Mouse (Mus musculus): ENCODE results near the gene Cnp. TPM values are rescaled to one million over a fixed set of nuclear protein-coding genes. Genes with fewer than 3 reads are reported as not detected.

Gene Cnp
- polyA plus RNA-seq, 1 experiment: 616 TPM

GRCm38 (mm10) chr11:100559476-100559875, 15.2 kb upstream of the Cnp start:
- no peak overlapping the region for H3K27ac ChIP-seq (ENCODE audit: insufficient read depth, low read length)
- H3K4me3 ChIP-seq (replicated peaks; ENCODE audit: insufficient read depth, low read depth, low read length): no peak overlapping the region
- no peaks in the 10 kb centered on the region for H3K27me3 ChIP-seq (ENCODE audit: control insufficient read depth, insufficient read depth, low read length)
- WGBS: 69% methylated on average over 7 of the region's 7 CpGs
- no peak for DNase-seq
- H3K4me1 ChIP-seq (ENCODE audit: control insufficient read depth, insufficient read depth, low read length): 0 out of 2 replicates have a peak, but pooled peaks cover 3% of the 10 kb centered on the region
- TF ChIP-seq CTCF (IDR thresholded peaks at IDR 0.05; ENCODE audit: borderline replicate concordance, insufficient read depth, low read depth, low read length): no peak
- TF ChIP-seq POLR2A (IDR thresholded peaks at IDR 0.05; ENCODE audit: borderline replicate concordance, insufficient read depth, low read length): no peak

- no peak overlapping the region for H3K27ac ChIP-seq (ENCODE audit: insufficient read depth, low read length)
- no peak for TF ChIP-seq CTCF (IDR thresholded peaks at IDR 0.05; ENCODE audit: borderline replicate concordance, insufficient read depth, low read depth, low read length)
- TF ChIP-seq POLR2A (IDR thresholded peaks at IDR 0.05; ENCODE audit: borderline replicate concordance, insufficient read depth, low read length): no peak
- 73% methylated on average over 5 of the region's 5 CpGs for WGBS
- no peak overlapping the region for H3K4me3 ChIP-seq (replicated peaks; ENCODE audit: insufficient read depth, low read depth, low read length)
- no peaks in the 10 kb centered on the region for H3K27me3 ChIP-seq (ENCODE audit: control insufficient read depth, insufficient read depth, low read length)
- no peak for DNase-seq
- H3K4me1 ChIP-seq (ENCODE audit: control insufficient read depth, insufficient read depth, low read length): 0 out of 2 replicates have a peak, but pooled peaks cover 3% of the 10 kb centered on the region
These were observed 13.0 kb upstream of the Cnp start for GRCm38 (mm10) chr11:100561748-100562147.

- 50% methylated on average over 15 of the region's 15 CpGs for WGBS
- no peak overlapping the region for H3K27ac ChIP-seq (ENCODE audit: insufficient read depth, low read length)
- no peak overlapping the region for H3K4me3 ChIP-seq (replicated peaks; ENCODE audit: insufficient read depth, low read depth, low read length)
- DNase-seq: peak in 1 of 2 experiments; percentile 40
- no peaks in the 10 kb centered on the region for H3K27me3 ChIP-seq (ENCODE audit: control insufficient read depth, insufficient read depth, low read length)
- no peak for TF ChIP-seq CTCF (IDR thresholded peaks at IDR 0.05; ENCODE audit: borderline replicate concordance, insufficient read depth, low read depth, low read length)
- no peak for TF ChIP-seq POLR2A (IDR thresholded peaks at IDR 0.05; ENCODE audit: borderline replicate concordance, insufficient read depth, low read length)
- H3K4me1 ChIP-seq (ENCODE audit: control insufficient read depth, insufficient read depth, low read length): 0 out of 2 replicates have a peak, but pooled peaks cover 3% of the 10 kb centered on the region
These were observed 10.4 kb upstream of the Cnp start for GRCm38 (mm10) chr11:100564297-100564696.

GRCm38 (mm10) chr11:100564703-100565102, 10.0 kb upstream of the Cnp start:
- WGBS: 91% methylated on average over 6 of the region's 6 CpGs
- no peak overlapping the region for H3K4me3 ChIP-seq (replicated peaks; ENCODE audit: insufficient read depth, low read depth, low read length)
- H3K27ac ChIP-seq (ENCODE audit: insufficient read depth, low read length): no peak overlapping the region
- H3K27me3 ChIP-seq (ENCODE audit: control insufficient read depth, insufficient read depth, low read length): no peaks in the 10 kb centered on the region
- no peak for DNase-seq
- 0 out of 2 replicates have a peak, but pooled peaks cover 3% of the 10 kb centered on the region for H3K4me1 ChIP-seq (ENCODE audit: control insufficient read depth, insufficient read depth, low read length)
- no peak for TF ChIP-seq CTCF (IDR thresholded peaks at IDR 0.05; ENCODE audit: borderline replicate concordance, insufficient read depth, low read depth, low read length)
- no peak for TF ChIP-seq POLR2A (IDR thresholded peaks at IDR 0.05; ENCODE audit: borderline replicate concordance, insufficient read depth, low read length)

- H3K4me3 ChIP-seq (replicated peaks; ENCODE audit: insufficient read depth, low read depth, low read length): no peak overlapping the region
- TF ChIP-seq POLR2A (IDR thresholded peaks at IDR 0.05; ENCODE audit: borderline replicate concordance, insufficient read depth, low read length) (no peak), CTCF (IDR thresholded peaks at IDR 0.05; ENCODE audit: borderline replicate concordance, insufficient read depth, low read depth, low read length) (no peak)
- no peaks in the 10 kb centered on the region for H3K27me3 ChIP-seq (ENCODE audit: control insufficient read depth, insufficient read depth, low read length)
- no peak overlapping the region for H3K27ac ChIP-seq (ENCODE audit: insufficient read depth, low read length)
- peaks cover 3% of the 10 kb centered on the region; the same call in 1 of the 2 replicates for H3K4me1 ChIP-seq (ENCODE audit: control insufficient read depth, insufficient read depth, low read length)
- WGBS: 76% methylated on average over 5 of the region's 5 CpGs
- DNase-seq: no peak
These were observed 7.5 kb upstream of the Cnp start for GRCm38 (mm10) chr11:100567229-100567628.

GRCm38 (mm10) chr11:100567815-100568245, 6.9 kb upstream of the Cnp start:
- H3K4me1 ChIP-seq (ENCODE audit: control insufficient read depth, insufficient read depth, low read length): peaks cover 3% of the 10 kb centered on the region; the same call in 1 of the 2 replicates
- H3K27ac ChIP-seq (ENCODE audit: insufficient read depth, low read length): no peak overlapping the region
- no peak overlapping the region for H3K4me3 ChIP-seq (replicated peaks; ENCODE audit: insufficient read depth, low read depth, low read length)
- no peak for TF ChIP-seq POLR2A (IDR thresholded peaks at IDR 0.05; ENCODE audit: borderline replicate concordance, insufficient read depth, low read length)
- no peak for TF ChIP-seq CTCF (IDR thresholded peaks at IDR 0.05; ENCODE audit: borderline replicate concordance, insufficient read depth, low read depth, low read length)
- H3K27me3 ChIP-seq (ENCODE audit: control insufficient read depth, insufficient read depth, low read length): no peaks in the 10 kb centered on the region
- DNase-seq: no peak
- WGBS: 52% methylated on average over 9 of the region's 9 CpGs

- Histone ChIP-seq H3K4me1 (ENCODE audit: control insufficient read depth, insufficient read depth, low read length) (peaks cover 3% of the 10 kb centered on the region; the same call in 1 of the 2 replicates), H3K4me3 (replicated peaks; ENCODE audit: insufficient read depth, low read depth, low read length) (no peak overlapping the region), H3K27ac (ENCODE audit: insufficient read depth, low read length) (no peak overlapping the region), H3K27me3 (ENCODE audit: control insufficient read depth, insufficient read depth, low read length) (no peaks in the 10 kb centered on the region)
- TF ChIP-seq CTCF (IDR thresholded peaks at IDR 0.05; ENCODE audit: borderline replicate concordance, insufficient read depth, low read depth, low read length) (no peak), POLR2A (IDR thresholded peaks at IDR 0.05; ENCODE audit: borderline replicate concordance, insufficient read depth, low read length) (no peak)
- 82% methylated on average over 8 of the region's 8 CpGs for WGBS
- no peak for DNase-seq
These were observed 6.0 kb upstream of the Cnp start for GRCm38 (mm10) chr11:100568692-100569091.

- DNase-seq: no peak
- Histone ChIP-seq H3K27ac (ENCODE audit: insufficient read depth, low read length) (no peak overlapping the region), H3K4me1 (ENCODE audit: control insufficient read depth, insufficient read depth, low read length) (no peaks in the 10 kb centered on the region; the same call in 1 of the 2 replicates), H3K4me3 (replicated peaks; ENCODE audit: insufficient read depth, low read depth, low read length) (no peak overlapping the region), H3K27me3 (ENCODE audit: control insufficient read depth, insufficient read depth, low read length) (no peaks in the 10 kb centered on the region)
- no peak for TF ChIP-seq CTCF (IDR thresholded peaks at IDR 0.05; ENCODE audit: borderline replicate concordance, insufficient read depth, low read depth, low read length)
- no peak for TF ChIP-seq POLR2A (IDR thresholded peaks at IDR 0.05; ENCODE audit: borderline replicate concordance, insufficient read depth, low read length)
- 67% methylated on average over 9 of the region's 9 CpGs for WGBS
These were observed 4.9 kb upstream of the Cnp start for GRCm38 (mm10) chr11:100569789-100570188.

Measured in cerebellum, adult 2 months (tissue).